Comparison of ENCODE assay signal across 17 mouse cellular contexts in genomic region chr2:125016946-125017345, GRCm38 (mm10). TPM values are rescaled to one million over a fixed set of nuclear protein-coding genes. Genes with fewer than 3 reads are reported as not detected.
"Had no signal": no experiment of that assay in that cellular context is flagged by ENCODE, and none has a peak within 500 bp of the region (broad histone marks: within the 10 kb centered on the region; RNA-seq: fewer than 3 reads in every experiment).

No protein-coding gene starts in this region.

- H3K36me3 ChIP-seq: neural tube, embryonic 13.5 days; neural tube, embryonic 15.5 days; stomach, embryonic 15.5 days had no signal

- H3K4me2 ChIP-seq: neural tube, embryonic 13.5 days; neural tube, embryonic 15.5 days; stomach, embryonic 15.5 days had no signal

- H3K27me3 ChIP-seq: neural tube, embryonic 13.5 days; neural tube, embryonic 15.5 days; stomach, embryonic 15.5 days had no signal

- H3K4me3 ChIP-seq: neural tube, embryonic 13.5 days; neural tube, embryonic 15.5 days; stomach, embryonic 15.5 days had no signal

- H3K27ac ChIP-seq: neural tube, embryonic 13.5 days; neural tube, embryonic 15.5 days; stomach, embryonic 15.5 days; stomach, postnatal 0 days had no signal

- DNase-seq: retina, postnatal 1 day; right cerebral cortex, adult 18-20 months; right cerebral cortex, postnatal 14 days; right cerebral cortex, postnatal 25 days; right cerebral cortex, postnatal 4 days; spleen, adult 18-20 months; thymus, adult 18-20 months; thymus, adult 2 months; thymus, postnatal 14 days; thymus, postnatal 25 days; thymus, postnatal 36 days; thymus, postnatal 4 days had no signal

- H3K9ac ChIP-seq: neural tube, embryonic 13.5 days; neural tube, embryonic 15.5 days; stomach, embryonic 15.5 days had no signal

- H3K4me1 ChIP-seq: neural tube, embryonic 13.5 days; neural tube, embryonic 15.5 days; stomach, embryonic 15.5 days had no signal

- H3K9me3 ChIP-seq: neural tube, embryonic 13.5 days; neural tube, embryonic 15.5 days; stomach, embryonic 15.5 days had no signal

RNA-seq across cellular contexts. Expression of gene Slc24a5, which starts 51.0 kb away (rescaled TPM):
- polyA plus RNA-seq: small intestine, adult 2 months; thymus, adult 2 months had no signal
